Mouse (Mus musculus) heart, adult 2 months (tissue): ENCODE measurements around the gene Upk3bl. TPM values are rescaled to one million over a fixed set of nuclear protein-coding genes. Genes with fewer than 3 reads are reported as not detected.
"Not testable (repeated sequence)": the region's sequence is repeated elsewhere in the genome, so short reads cannot be mapped to it uniquely, and the experiment has no call there.

ENCODE experiments used
- DNase-seq, 2 experiments: peaks; one replicate each; pipeline ENCODE4 v3.0.0; 2021
- H3K27ac ChIP-seq: fragments of 200-600 bp; 2 replicates; pipeline ENCODE4 v1.8.1; 2022
- H3K27me3 ChIP-seq: fragments of 200-500 bp; 2 replicates; pipeline ENCODE4 v1.6.1; 2012; ENCODE audit warnings: mild to moderate bottlenecking, low read length, inconsistent platforms, mixed read lengths; ENCODE audit not compliant: control insufficient read depth, insufficient read depth
- H3K36me3 ChIP-seq: fragments of 200-500 bp; 2 replicates; pipeline ENCODE4 v1.6.1; 2012; ENCODE audit warnings: low read length, inconsistent platforms; ENCODE audit not compliant: control insufficient read depth, insufficient read depth
- H3K4me1 ChIP-seq: fragments of 200-500 bp; 2 replicates; pipeline ENCODE4 v1.6.1; 2011; ENCODE audit warnings: low read length; ENCODE audit not compliant: control insufficient read depth, insufficient read depth
- H3K4me3 ChIP-seq: fragments of 200-600 bp; 2 replicates; pipeline ENCODE4 v1.8.1; 2022
- H3K79me2 ChIP-seq: fragments of 200-500 bp; replicated peaks from 2 replicates; pipeline ENCODE4 v1.6.1; 2012; ENCODE audit warnings: mild to moderate bottlenecking, inconsistent platforms, low read length, moderate library complexity, mixed read lengths; ENCODE audit not compliant: control insufficient read depth, insufficient read depth
- H3K9ac ChIP-seq: fragments of 200-500 bp; 2 replicates; pipeline ENCODE4 v1.6.1; 2012; ENCODE audit warnings: low read depth, mild to moderate bottlenecking, control low read depth, inconsistent platforms, low read length, mixed read lengths
- CTCF ChIP-seq: fragments of 200-600 bp; IDR thresholded peaks from 2 replicates; pipeline ENCODE4 v1.8.1; 2022; ENCODE audit warnings: antibody characterized with exemption, mild to moderate bottlenecking, moderate library complexity
- EP300 ChIP-seq: fragments of 200-500 bp; IDR thresholded peaks from 2 replicates; pipeline ENCODE4 v1.6.1; 2011; ENCODE audit warnings: low read depth, low read length, control low read depth; ENCODE audit not compliant: insufficient read depth
- POLR2A ChIP-seq: fragments of 200-500 bp; IDR thresholded peaks from 2 replicates; pipeline ENCODE4 v1.6.1; 2011; ENCODE audit warnings: mild to moderate bottlenecking, low read depth, low read length, control low read depth; ENCODE audit not compliant: insufficient read depth
- WGBS: fragments of 180-500 bp; shearing (Covaris S2); methylation state at CpG from one replicate; pipeline ENCODE4 v1.1.7; 2018; 5-methylcytosine and 5-hydroxymethylcytosine counted together
- intact Hi-C: fragments of 180-260 bp; cut with DNase I; formaldehyde crosslinking; loops from one replicate; pipeline ENCODE4 v1.15.1; 2025
- microRNA-seq, 2 experiments: library from miRNA; unstranded; fragments of <30 nt; microRNA quantifications; one replicate each; pipeline ENCODE4 v1.2.0; 2021
- polyA plus RNA-seq: library from polyadenylated mRNA; depleted of rRNA; stranded (reverse); fragments of >200 nt; gene quantifications from 2 replicates; pipeline ENCODE4 v1.2.3, GENCODE M21; 2012; rRNA removed
- total RNA-seq, 2 experiments: library from RNA; stranded (reverse); gene quantifications; 2 replicates each; pipeline ENCODE4 v1.2.3; 2021

Upk3bl gene
- total and polyA plus RNA-seq, 3 experiments = not detected

GRCm38 (mm10) chr5:136109042-136109441, 54.8 kb downstream of the Upk3bl start:
- Histone ChIP-seq H3K4me1 (no peaks in the 10 kb centered on the region), H3K4me3 (no peak overlapping the region), H3K79me2 (no peaks in the 10 kb centered on the region), H3K27me3 (no peaks in the 10 kb centered on the region), H3K36me3 (no peaks in the 10 kb centered on the region), H3K27ac (no peak overlapping the region), H3K9ac (no peak overlapping the region)
- intact Hi-C loops = no loop called here
- TF ChIP-seq POLR2A (no peak), EP300 (no peak), CTCF (no peak)
- WGBS = 41% methylated on average over 3 of the region's 3 CpGs
- DNase-seq = no peak

GRCm38 (mm10) chr5:136113546-136113945, 59.3 kb downstream of the Upk3bl start:
- H3K79me2 ChIP-seq, H3K9ac ChIP-seq, H3K4me3 ChIP-seq, H3K27me3 ChIP-seq, H3K4me1 ChIP-seq, H3K36me3 ChIP-seq, intact Hi-C loops, DNase-seq, H3K27ac ChIP-seq: not testable (repeated sequence)
- 33% methylated on average over 4 of the region's 4 CpGs for whole genome bisulfite sequencing

Small RNA genes lying within 50 kb of the gene (microRNA-seq; reads per million reads assigned to microRNA genes)
- gene Mir7035 = 0.77 to 1.1 reads per million in 2 experiments

Other genes starting within 250 kb of the Upk3bl start
- gene Srrm3, start 247.6 kb upstream of the Upk3bl start, total RNA-seq = not detected
- gene Srrm3, start 247.6 kb upstream of the Upk3bl start, polyA plus RNA-seq = not detected in 2 replicates
- gene Hspb1, start 166.6 kb upstream of the Upk3bl start, total RNA-seq = 100 to 1,000 TPM; 434 to 446 TPM
- 427 and 635 TPM in 2 replicates for gene Hspb1, start 166.6 kb upstream of the Upk3bl start, polyA plus RNA-seq
- gene Ywhag, start 119.9 kb upstream of the Upk3bl start, total RNA-seq = 100 to 1,000 TPM; 275 to 304 TPM
- 99.0 and 116 TPM in 2 replicates for gene Ywhag, start 119.9 kb upstream of the Upk3bl start, polyA plus RNA-seq
- gene Ssc4d, start 80.0 kb upstream of the Upk3bl start, total RNA-seq = under 1 TPM; 0.09 to 0.21 TPM
- gene Ssc4d, start 80.0 kb upstream of the Upk3bl start, polyA plus RNA-seq = 1.0 and 1.6 TPM in 2 replicates
- not detected for gene Zp3, start 74.4 kb upstream of the Upk3bl start, total RNA-seq
- not detected in 2 replicates for gene Zp3, start 74.4 kb upstream of the Upk3bl start, polyA plus RNA-seq
- gene Dtx2, start 59.7 kb upstream of the Upk3bl start, total RNA-seq = 1 to 10 TPM; 6.3 to 7.3 TPM
- gene Dtx2, start 59.7 kb upstream of the Upk3bl start, polyA plus RNA-seq = 9.7 and 10.9 TPM in 2 replicates
- gene Upk3b, start 16.0 kb upstream of the Upk3bl start, total RNA-seq = 10 to 100 TPM; 16.7 to 18.6 TPM
- gene Upk3b, start 16.0 kb upstream of the Upk3bl start, polyA plus RNA-seq = 25.8 and 30.5 TPM in 2 replicates
- gene Rasa4, start 29.4 kb downstream of the Upk3bl start, total RNA-seq = 1 to 10 TPM; 3.8 to 4.7 TPM
- 6.0 and 8.1 TPM in 2 replicates for gene Rasa4, start 29.4 kb downstream of the Upk3bl start, polyA plus RNA-seq
- gene Polr2j, start 62.1 kb downstream of the Upk3bl start, total RNA-seq = 10 to 100 TPM; 63.5 to 89.3 TPM
- 66.9 and 70.9 TPM in 2 replicates for gene Polr2j, start 62.1 kb downstream of the Upk3bl start, polyA plus RNA-seq
- 1 to 10 TPM; 5.4 to 5.5 TPM for gene Lrwd1, start 81.6 kb downstream of the Upk3bl start, total RNA-seq
- 11.5 and 12.3 TPM in 2 replicates for gene Lrwd1, start 81.6 kb downstream of the Upk3bl start, polyA plus RNA-seq
- gene Alkbh4, start 81.7 kb downstream of the Upk3bl start, total RNA-seq = 1 to 10 TPM; 5.3 to 6.4 TPM
- gene Alkbh4, start 81.7 kb downstream of the Upk3bl start, polyA plus RNA-seq = 6.2 and 9.7 TPM in 2 replicates
- gene Orai2, start 116.2 kb downstream of the Upk3bl start, total RNA-seq = 1 to 10 TPM in 1 of 2 experiments, under 1 TPM in 1; 0.76 to 1.6 TPM
- 2.9 and 5.5 TPM in 2 replicates for gene Orai2, start 116.2 kb downstream of the Upk3bl start, polyA plus RNA-seq
- 10 to 100 TPM; 16.8 to 19.0 TPM for gene Prkrip1, start 144.5 kb downstream of the Upk3bl start, total RNA-seq
- gene Prkrip1, start 144.5 kb downstream of the Upk3bl start, polyA plus RNA-seq = 8.2 and 9.2 TPM in 2 replicates
- gene Sh2b2, start 192.1 kb downstream of the Upk3bl start, total RNA-seq = under 1 TPM; 0.55 to 0.80 TPM
- 2.2 and 6.7 TPM in 2 replicates for gene Sh2b2, start 192.1 kb downstream of the Upk3bl start, polyA plus RNA-seq